Mouse (Mus musculus) erythroblast, embryonic 14.5 days (primary cell): ENCODE measurements around the gene Gpd2.

Experiments
- GATA1 ChIP-seq: IDR thresholded peaks from 2 replicates; pipeline ENCODE4 v1.6.1; 2012; ENCODE audit warnings: low read length, inconsistent platforms, mixed read lengths
- TAL1 ChIP-seq: IDR thresholded peaks from 3 replicates; pipeline ENCODE4 v1.6.1; 2012; ENCODE audit warnings: low read length, inconsistent platforms, mixed read lengths

- TF ChIP-seq GATA1 (no peak), TAL1 (no peak)
These were observed 26.0 kb downstream of the Gpd2 start for GRCm38 (mm10) chr2:57263431-57263830.
